Mouse (Mus musculus) left cerebral cortex, adult 2 months (tissue): ENCODE measurements around the gene Ptprs. TPM values are rescaled to one million over a fixed set of nuclear protein-coding genes. Genes with fewer than 3 reads are reported as not detected.
A peak's percentile ranks its signal among the peaks of the same experiment; 100 is the strongest.

Experiments used
- DNase-seq, 2 experiments: peaks; one replicate each; pipeline ENCODE4 v3.0.0; 2021 to 2022; ENCODE audit warnings: low spot score in 2 of 2, mixed read lengths in 1 of 2; ENCODE audit errors: extremely low spot score in 1 of 2
- H3K27ac ChIP-seq: fragments of 200-600 bp; 2 replicates; pipeline ENCODE4 v1.8.1; 2022
- H3K4me3 ChIP-seq: fragments of 200-600 bp; 2 replicates; pipeline ENCODE4 v1.8.1; 2022
- CTCF ChIP-seq: fragments of 200-600 bp; IDR thresholded peaks from 2 replicates; pipeline ENCODE4 v1.8.1; 2022; ENCODE audit warnings: antibody characterized with exemption, mild to moderate bottlenecking, moderate library complexity
- intact Hi-C: fragments of 180-260 bp; cut with DNase I; formaldehyde crosslinking; loops from one replicate; pipeline ENCODE4 v1.15.1; 2025
- total RNA-seq, 2 experiments: library from RNA; stranded (reverse); gene quantifications; 2 replicates each; pipeline ENCODE4 v1.2.3; 2021

The Ptprs gene
- total RNA-seq, 2 experiments from 2014 or later, result 645 to 696 TPM

DNA sequence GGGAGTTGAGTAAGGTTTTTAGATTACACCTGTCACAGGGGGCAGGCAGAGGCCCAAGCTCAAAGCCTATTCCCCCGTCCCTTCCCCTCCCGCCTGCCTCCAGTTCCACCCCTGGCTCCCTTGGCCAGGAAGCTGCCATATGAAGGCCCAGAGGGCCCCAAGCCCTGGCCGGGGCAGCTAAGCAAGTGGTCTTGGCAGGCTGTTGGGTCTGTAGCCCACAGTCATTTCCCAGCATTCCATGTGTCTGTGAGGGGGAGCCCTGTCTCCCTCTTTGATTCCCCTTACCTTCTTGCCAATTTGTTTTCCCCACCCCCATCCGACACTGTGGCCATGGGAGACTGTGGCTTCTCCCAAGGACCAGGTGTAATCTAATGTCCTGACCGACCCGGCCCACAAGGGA lies 34.0 kb downstream of the Ptprs start:
- H3K4me3 ChIP-seq, result no peak overlapping the region
- TF ChIP-seq CTCF, result no peak
- H3K27ac ChIP-seq, result no peak overlapping the region; the same call in 1 of the 2 replicates
- intact Hi-C loops, result no loop called here
- DNase-seq, result no peak

- DNase-seq, result no peak
Observed at GRCm38 (mm10) chr17:56439731-56440460, 36.4 kb downstream of the Ptprs start.

DNA sequence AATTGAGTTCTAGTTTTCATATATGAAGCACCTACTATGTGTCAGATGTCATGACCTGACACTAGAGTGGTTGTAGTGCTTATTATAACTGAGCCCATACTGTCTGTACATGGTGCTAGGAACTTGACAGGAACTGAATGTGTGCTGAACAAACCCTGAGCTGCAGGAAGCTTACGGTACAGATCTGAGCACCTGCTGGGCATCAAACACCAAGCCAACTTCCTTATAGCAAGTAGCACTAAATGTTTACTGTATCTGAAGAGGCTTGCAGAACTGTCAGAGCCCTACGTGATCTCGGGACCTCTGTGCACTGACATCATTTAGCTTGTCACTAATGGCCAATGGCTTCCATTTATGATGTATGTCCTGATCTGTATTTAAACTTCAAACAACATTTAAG lies 44.7 kb downstream of the Ptprs start:
- TF ChIP-seq CTCF, result no peak
- H3K4me3 ChIP-seq, result no peak overlapping the region
- H3K27ac ChIP-seq, result no peak overlapping the region
- no peak for DNase-seq
- intact Hi-C loops, result no loop called here

More at GRCm38 (mm10) chr17:56439731-56440460, 36.4 kb downstream of the Ptprs start:
- intact Hi-C loops, result no loop called here
- no peak for TF ChIP-seq CTCF
- no peak overlapping the region for H3K4me3 ChIP-seq
- H3K27ac ChIP-seq, result peak overlapping the region; percentile 71

DNA sequence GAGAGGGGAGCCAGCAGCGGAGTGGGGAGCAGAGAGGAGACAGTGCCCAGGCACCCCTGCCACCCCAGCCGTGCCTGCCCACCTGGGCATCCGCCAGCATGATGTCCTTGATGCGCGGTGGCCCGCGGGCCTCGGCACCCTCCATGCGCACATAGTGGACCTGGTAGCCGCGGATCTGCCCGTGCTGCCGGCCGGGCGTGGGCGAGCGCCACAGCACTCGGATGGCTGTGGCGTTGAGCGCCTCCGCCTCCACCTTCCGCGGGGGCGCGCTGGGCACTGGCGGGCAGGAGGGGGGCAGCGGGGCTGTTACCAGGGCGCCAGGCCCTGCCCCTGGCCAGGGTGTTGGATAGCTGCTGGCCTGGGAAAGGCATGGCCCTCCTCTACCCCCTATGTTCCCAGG lies 48.4 kb downstream of the Ptprs start:
- Histone ChIP-seq H3K27ac (peak overlapping the region; percentile 78), H3K4me3 (no peak overlapping the region)
- TF ChIP-seq CTCF, result no peak
- peak in 1 of 2 experiments; percentile 54 for DNase-seq
- intact Hi-C loops, result loop anchor here (2.0 kb wide), 1 partner anchor 125 kb away; no protein-coding TSS in a partner anchor

DNA sequence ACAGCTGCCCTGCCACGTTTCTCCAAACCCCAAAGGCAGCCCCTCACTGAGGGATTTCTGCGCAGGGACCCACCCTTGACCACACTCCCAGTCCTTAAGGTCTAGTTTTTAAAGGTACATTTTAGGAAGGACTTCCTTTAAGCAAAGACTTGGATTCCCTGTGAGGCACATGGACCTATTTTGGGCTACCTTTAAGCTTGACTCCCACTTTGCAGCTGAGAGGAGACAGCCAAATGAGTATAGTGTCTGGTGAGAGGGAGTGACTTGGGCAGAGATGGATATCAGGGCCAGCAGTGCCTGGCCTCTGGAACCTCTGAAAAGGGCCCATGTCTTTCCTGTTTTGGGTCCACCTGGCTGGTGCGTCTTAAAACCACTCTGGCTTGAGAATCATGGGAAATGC lies 50.3 kb downstream of the Ptprs start:
- Histone ChIP-seq H3K4me3 (peak overlapping the region; percentile 37; the same call in 1 of the 2 replicates), H3K27ac (peak overlapping the region; percentile 78)
- intact Hi-C loops, result loop anchor here (1.0 to 2.0 kb wide), 2 partner anchors 50 to 127 kb away; partner anchors contain the start of gene Ptprs
- DNase-seq, result no peak
- no peak for TF ChIP-seq CTCF

- Histone ChIP-seq H3K27ac (peak overlapping the region; percentile 78), H3K4me3 (peak overlapping the region; percentile 43)
- intact Hi-C loops, result loop anchor here (1.0 kb wide), 1 partner anchor 51 kb away; the partner anchor contains the start of gene Ptprs
- peak; percentile 81 to 85 for DNase-seq
- peak; percentile 91 for TF ChIP-seq CTCF
Observed at GRCm38 (mm10) chr17:56425584-56425914, 50.7 kb downstream of the Ptprs start.

DNA sequence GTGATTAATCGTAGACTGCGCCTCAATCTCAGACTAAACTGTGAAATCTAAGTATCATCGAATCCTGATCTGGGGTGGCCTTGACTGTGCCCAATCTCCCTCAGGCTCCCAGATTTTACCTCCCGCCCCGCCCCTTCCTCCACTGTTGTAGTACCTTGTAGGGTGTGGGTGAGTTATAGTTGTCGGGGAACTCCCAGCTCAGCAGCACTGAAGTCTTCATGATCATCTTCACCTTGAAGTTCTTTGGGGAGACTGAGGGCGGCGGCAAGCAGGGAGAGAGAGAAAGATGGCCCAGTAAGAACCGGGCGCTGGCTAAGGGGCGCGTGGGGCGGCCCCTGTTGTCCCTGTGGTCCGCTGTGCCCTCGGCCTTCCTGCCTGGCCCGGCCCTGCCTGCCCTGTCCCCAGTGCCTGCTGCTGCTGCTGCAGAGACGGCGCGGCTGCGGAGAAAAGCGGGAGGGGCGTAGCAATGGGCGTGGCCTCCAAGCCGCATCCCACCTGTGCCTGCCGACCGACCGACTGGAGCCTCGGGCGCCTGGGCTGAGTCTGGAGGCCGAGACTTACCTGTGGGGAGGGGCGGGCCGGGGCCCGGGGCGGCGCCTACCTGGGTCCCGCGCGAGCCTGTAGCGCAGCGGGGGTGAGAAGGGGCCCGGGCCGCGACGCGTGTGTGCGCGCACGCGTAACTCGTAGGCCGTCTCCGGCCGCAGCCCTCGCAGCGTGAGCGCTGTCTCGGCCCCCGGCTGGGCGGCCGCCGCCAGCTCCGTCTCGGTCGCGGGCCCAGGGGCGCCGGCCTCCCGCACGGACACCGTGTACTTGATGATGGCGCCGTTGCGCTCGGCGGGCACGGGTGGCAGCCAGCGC lies 51.3 kb downstream of the Ptprs start:
- Histone ChIP-seq H3K27ac (peak overlapping the region; percentile 78), H3K4me3 (peak overlapping the region; percentile 43)
- DNase-seq, result no peak
- intact Hi-C loops, result loop anchor here (1.0 kb wide), 1 partner anchor 51 kb away; the partner anchor contains the start of gene Ptprs
- TF ChIP-seq CTCF, result no peak

DNA sequence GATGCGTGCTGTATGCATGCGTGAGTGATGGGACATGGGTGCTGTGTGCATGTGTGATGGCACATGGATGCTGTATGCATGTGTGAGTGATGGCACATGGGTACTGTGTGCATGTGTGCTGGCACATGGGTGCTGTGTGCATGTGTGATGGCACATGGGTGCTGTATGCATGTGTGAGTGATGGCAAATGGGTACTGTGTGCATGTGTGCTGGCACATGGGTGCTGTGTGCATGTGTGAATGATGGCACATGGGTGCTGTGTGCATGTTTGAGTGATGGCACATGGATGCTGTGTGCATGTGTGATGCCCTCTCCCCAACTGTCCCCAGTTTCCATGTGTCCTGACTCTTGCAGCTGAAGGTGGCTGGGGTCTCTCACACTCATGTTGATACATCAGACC lies 56.3 kb downstream of the Ptprs start:
- intact Hi-C loops, result no loop called here
- Histone ChIP-seq H3K27ac (no peak overlapping the region), H3K4me3 (no peak overlapping the region)
- no peak for TF ChIP-seq CTCF
- DNase-seq, result no peak

DNA sequence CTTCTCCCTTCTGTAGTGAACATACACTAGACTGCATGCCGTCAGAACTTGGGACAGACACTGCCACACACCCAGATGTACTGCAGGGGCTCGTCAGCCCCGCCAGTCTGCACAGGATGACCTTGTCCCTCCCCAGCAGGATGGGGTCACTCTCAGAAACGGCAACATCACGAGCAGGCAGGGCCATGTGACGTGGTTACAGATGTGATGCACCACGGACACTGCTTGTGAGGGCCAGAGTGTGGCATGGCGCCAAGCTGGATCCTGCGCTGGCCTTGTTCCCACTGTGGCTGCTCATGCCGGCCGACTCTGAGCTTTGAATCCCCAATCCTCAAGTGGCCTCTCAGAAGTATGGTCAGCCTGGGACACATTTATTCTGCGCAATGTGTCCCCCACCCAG lies 58.0 kb downstream of the Ptprs start:
- no peak for DNase-seq
- Histone ChIP-seq H3K27ac (no peak overlapping the region), H3K4me3 (no peak overlapping the region)
- intact Hi-C loops, result no loop called here
- TF ChIP-seq CTCF, result no peak

- intact Hi-C loops, result no loop called here
Observed at GRCm38 (mm10) chr17:56414785-56415184, 61.5 kb downstream of the Ptprs start.

DNA sequence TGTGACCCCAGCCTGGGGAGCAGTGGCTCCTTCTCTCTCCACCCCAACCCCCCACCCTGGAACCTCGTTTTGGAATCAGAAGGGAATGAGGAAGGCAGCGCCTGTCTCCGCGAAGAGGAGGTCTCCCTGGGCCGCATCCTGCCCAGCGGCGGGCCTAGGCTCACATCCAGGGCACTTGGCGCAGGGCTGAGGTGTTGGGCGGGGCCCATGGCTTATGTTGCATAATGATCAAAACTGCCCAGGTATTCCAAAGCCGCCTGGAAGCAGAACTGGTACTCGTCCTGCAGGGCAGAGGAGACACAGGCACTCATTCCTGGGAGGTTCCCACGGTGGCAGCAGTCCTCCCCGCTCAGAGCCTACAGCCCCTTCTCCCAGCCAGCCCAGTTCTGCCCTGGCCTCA lies 63.2 kb downstream of the Ptprs start:
- H3K27ac ChIP-seq, result no peak overlapping the region
- no peak for DNase-seq
- H3K4me3 ChIP-seq, result no peak overlapping the region
- intact Hi-C loops, result no loop called here
- TF ChIP-seq CTCF, result no peak

More at GRCm38 (mm10) chr17:56414785-56415184, 61.5 kb downstream of the Ptprs start:
- no peak for DNase-seq
- Histone ChIP-seq H3K27ac (no peak overlapping the region; the same call in 1 of the 2 replicates), H3K4me3 (no peak overlapping the region)
- no peak for TF ChIP-seq CTCF

DNA sequence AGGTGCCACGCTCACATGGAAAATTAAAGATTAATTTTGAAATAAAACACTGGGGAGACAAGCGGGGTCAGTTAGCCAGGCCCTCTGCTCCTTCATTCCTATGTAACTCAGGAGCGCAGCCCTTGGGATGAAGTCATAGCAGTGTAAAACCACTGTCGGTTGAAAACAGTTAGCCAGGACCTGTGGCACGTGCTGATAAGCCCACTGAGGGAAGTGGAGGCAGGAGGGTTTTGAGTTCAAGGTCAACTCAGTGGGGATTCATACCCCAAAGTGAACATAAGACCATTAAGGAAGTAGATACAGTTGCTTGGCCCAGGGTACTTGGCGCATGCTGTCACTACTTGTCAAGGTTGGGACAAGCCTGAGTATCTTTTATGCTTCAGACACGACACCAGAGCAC lies 64.8 kb downstream of the Ptprs start:
- DNase-seq, result no peak
- intact Hi-C loops, result no loop called here
- TF ChIP-seq CTCF, result no peak
- H3K27ac ChIP-seq, result no peak overlapping the region
- H3K4me3 ChIP-seq, result no peak overlapping the region
